8 mouse cellular contexts compared by ENCODE assay signal in genomic region chr17:86166567-86167319, GRCm38 (mm10). TPM values are rescaled to one million over a fixed set of nuclear protein-coding genes. Genes with fewer than 3 reads are reported as not detected.
DNase-seq lines count a peak whose midpoint lies in the region; ATAC-seq and TF ChIP-seq lines count a peak whose summit lies in the region.

No protein-coding gene starts in this region.

- H3K9ac ChIP-seq in intestine, postnatal 0 days (ENCODE audit: low read depth, low read length), result peak overlapping the region; percentile 85
- H3K9ac ChIP-seq in limb, embryonic 14.5 days (ENCODE audit: low read depth, low read length, severe bottlenecking), result peak overlapping the region; percentile 85
- H3K9ac ChIP-seq in midbrain, embryonic 14.5 days (replicated peaks; ENCODE audit: low read length), result peak overlapping the region; percentile 77

- H3K27ac ChIP-seq in intestine, postnatal 0 days (ENCODE audit: low read depth, low read length), result peak overlapping the region; percentile 99
- H3K27ac ChIP-seq in limb, embryonic 14.5 days (replicated peaks; ENCODE audit: low read depth, low read length), result peak overlapping the region; percentile 96
- H3K27ac ChIP-seq in midbrain, embryonic 14.5 days (replicated peaks; ENCODE audit: low read depth, low read length), result peak overlapping the region; percentile 85
- peak overlapping the region; percentile 92 for H3K27ac ChIP-seq in spleen, adult 2 months (ENCODE audit: insufficient read depth, low read length)

- H3K9me3 ChIP-seq in erythroblast, embryonic 14.5 days (ENCODE audit: control insufficient read depth, low read length), result peaks cover 3% of the 10 kb centered on the region; the same call in 1 of the 2 replicates
- no peaks in the 10 kb centered on the region for H3K9me3 ChIP-seq in intestine, postnatal 0 days (ENCODE audit: control insufficient read depth)
- no peaks in the 10 kb centered on the region for H3K9me3 ChIP-seq in limb, embryonic 14.5 days (ENCODE audit: control insufficient read depth, low read length)
- no peaks in the 10 kb centered on the region for H3K9me3 ChIP-seq in midbrain, embryonic 14.5 days (ENCODE audit: control insufficient read depth, low read length)

- peak; percentile 76 for DNase-seq in embryo, embryonic 10 days (ENCODE audit: low spot score)
- peak; percentile 73 for DNase-seq in limb, embryonic 14.5 days (ENCODE audit: low spot score)
- peak; percentile 75 for DNase-seq in midbrain, embryonic 14.5 days
- peak in 1 of 2 experiments; percentile 54 for DNase-seq in spleen, adult 2 months (ENCODE audit: low read depth in 1 of 2, low spot score in 2 of 2)

- H3K27me3 ChIP-seq in erythroblast, embryonic 14.5 days (ENCODE audit: control insufficient read depth), result peaks cover 55% of the 10 kb centered on the region
- H3K27me3 ChIP-seq in intestine, postnatal 0 days (replicated peaks; ENCODE audit: control insufficient read depth, insufficient read depth, low read length), result no peaks in the 10 kb centered on the region
- no peaks in the 10 kb centered on the region for H3K27me3 ChIP-seq in limb, embryonic 14.5 days (ENCODE audit: control insufficient read depth, insufficient read depth, low read length)
- H3K27me3 ChIP-seq in midbrain, embryonic 14.5 days (ENCODE audit: control insufficient read depth, insufficient read depth, low read length), result peaks cover 8% of the 10 kb centered on the region; the same call in 1 of the 2 replicates
- peaks cover 2% of the 10 kb centered on the region; the same call in 1 of the 2 replicates for H3K27me3 ChIP-seq in spleen, adult 2 months (ENCODE audit: control insufficient read depth, insufficient read depth, low read length)

- no peak for TF ChIP-seq CTCF in intestine, postnatal 0 days (IDR thresholded peaks at IDR 0.05; ENCODE audit: low read depth)
- no peak for TF ChIP-seq CTCF in spleen, adult 2 months (IDR thresholded peaks at IDR 0.05; ENCODE audit: extremely low read depth, insufficient read depth, insufficient read length, insufficient replicate concordance)

- no peaks in the 10 kb centered on the region for H3K36me3 ChIP-seq in erythroblast, embryonic 14.5 days (ENCODE audit: control insufficient read depth)
- H3K36me3 ChIP-seq in intestine, postnatal 0 days (ENCODE audit: control insufficient read depth, insufficient read depth), result no peaks in the 10 kb centered on the region
- H3K36me3 ChIP-seq in limb, embryonic 14.5 days (ENCODE audit: control insufficient read depth, insufficient read depth, low read length), result no peaks in the 10 kb centered on the region
- no peaks in the 10 kb centered on the region for H3K36me3 ChIP-seq in midbrain, embryonic 14.5 days (ENCODE audit: control insufficient read depth, insufficient read depth, low read length)
- H3K36me3 ChIP-seq in spleen, adult 2 months (ENCODE audit: control insufficient read depth, insufficient read depth, low read length), result no peaks in the 10 kb centered on the region

- H3K4me3 ChIP-seq in erythroblast, embryonic 14.5 days (replicated peaks), result peak overlapping the region; percentile 76
- peak overlapping the region; percentile 93 for H3K4me3 ChIP-seq in intestine, postnatal 0 days (ENCODE audit: low read depth, low read length)
- H3K4me3 ChIP-seq in limb, embryonic 14.5 days (replicated peaks; ENCODE audit: low read length), result peak overlapping the region; percentile 76
- H3K4me3 ChIP-seq in midbrain, embryonic 14.5 days (replicated peaks; ENCODE audit: low read depth, low read length), result peak overlapping the region; percentile 67
- peak overlapping the region; percentile 99 for H3K4me3 ChIP-seq in spleen, adult 2 months (ENCODE audit: extremely low read depth, insufficient read depth, insufficient read length)

- no peak for TF ChIP-seq POLR2A in limb, embryonic 14.5 days (IDR thresholded peaks at IDR 0.05; ENCODE audit: borderline replicate concordance, extremely low read depth, insufficient read depth, insufficient read length)
- TF ChIP-seq POLR2A in spleen, adult 2 months (IDR thresholded peaks at IDR 0.05; ENCODE audit: low read depth, low read length), result no peak

- ATAC-seq in erythroblast, adult 5-6 weeks (replicated peaks; ENCODE audit: low FRiP score, poor library complexity, severe bottlenecking), result no peak
- peak; percentile 6 for ATAC-seq in granulocyte monocyte progenitor cell, adult 5-6 weeks (replicated peaks; ENCODE audit: poor library complexity, severe bottlenecking)
- peak; percentile 48 for ATAC-seq in intestine, postnatal 0 days
- peak; percentile 35 for ATAC-seq in limb, embryonic 14.5 days (ENCODE audit: low FRiP score, low read depth)
- peak; percentile 49 for ATAC-seq in midbrain, embryonic 14.5 days (ENCODE audit: low FRiP score, low TSS enrichment)

- H3K4me1 ChIP-seq in erythroblast, embryonic 14.5 days (ENCODE audit: control insufficient read depth), result peaks cover 32% of the 10 kb centered on the region
- H3K4me1 ChIP-seq in intestine, postnatal 0 days (replicated peaks; ENCODE audit: control insufficient read depth, insufficient read depth, low read length), result peaks cover 11% of the 10 kb centered on the region; the same call in 1 of the 2 replicates
- peaks cover 18% of the 10 kb centered on the region for H3K4me1 ChIP-seq in limb, embryonic 14.5 days (ENCODE audit: control insufficient read depth, insufficient read depth, low read length)
- peaks cover 27% of the 10 kb centered on the region for H3K4me1 ChIP-seq in midbrain, embryonic 14.5 days (ENCODE audit: control insufficient read depth, insufficient read depth, low read length)
- peaks cover 4% of the 10 kb centered on the region for H3K4me1 ChIP-seq in spleen, adult 2 months (ENCODE audit: control insufficient read depth, insufficient read depth, insufficient read length)

- peak overlapping the region; percentile 97 for H3K4me2 ChIP-seq in intestine, postnatal 0 days (replicated peaks; ENCODE audit: low read depth)
- H3K4me2 ChIP-seq in limb, embryonic 14.5 days (replicated peaks; ENCODE audit: low read depth, low read length, severe bottlenecking), result peak overlapping the region; percentile 94
- peak overlapping the region; percentile 95 for H3K4me2 ChIP-seq in midbrain, embryonic 14.5 days (ENCODE audit: low read length)

- under 1% methylated on average over 46 of the region's 46 CpGs for whole genome bisulfite sequencing in intestine, postnatal 0 days
- under 1% methylated on average over 42 of the region's 46 CpGs for WGBS in limb, embryonic 14.5 days
- under 1% methylated on average over 46 of the region's 46 CpGs for WGBS in midbrain, embryonic 14.5 days
- under 1% methylated on average over 46 of the region's 46 CpGs for WGBS in spleen, adult 2 months

RNA-seq across cellular contexts. Expression of gene Prkce, which starts 0.8 kb away (rescaled TPM):
- polyA plus RNA-seq in erythroblast, embryonic 14.5 days (2012), result 0.02 and 0.04 TPM in 2 replicates
- 1.9 and 2.7 TPM in 2 replicates for total RNA-seq in erythroblast, adult 5-6 weeks (2015; ENCODE audit: low replicate concordance)
- 0.34 and 1.3 TPM in 2 replicates for total RNA-seq in erythroblast, adult 5-6 weeks (2017; ENCODE audit: low replicate concordance)
- 4.0 and 5.9 TPM in 2 replicates for total RNA-seq in granulocyte monocyte progenitor cell, adult 5-6 weeks (2014; fragmentation: Nextera tagmentation)
- 2.0 and 2.3 TPM in 2 replicates for total RNA-seq in granulocyte monocyte progenitor cell, adult 5-6 weeks (2017)
- polyA plus RNA-seq in intestine, postnatal 0 days (2015; fragmentation: Nextera tagmentation; extraction: Ambion mirVana), result 5.2 and 8.0 TPM in 2 replicates
- polyA plus RNA-seq in limb, embryonic 14.5 days (2012; rRNA removed), result 4.4 and 4.7 TPM in 2 replicates
- polyA plus RNA-seq in limb, embryonic 14.5 days (2014; fragmentation: Nextera tagmentation; extraction: Ambion mirVana), result 9.3 and 10.0 TPM in 2 replicates
- 25.4 and 29.6 TPM in 2 replicates for polyA plus RNA-seq in midbrain, embryonic 14.5 days (2014; fragmentation: Nextera tagmentation; extraction: Ambion mirVana)
- polyA plus RNA-seq in spleen, adult 2 months (2012; rRNA removed), result 4.8 and 5.8 TPM in 2 replicates

RNA-seq across cellular contexts. Expression of gene Srbd1, which starts 21.8 kb away (rescaled TPM):
- polyA plus RNA-seq in erythroblast, embryonic 14.5 days (2012), result 0.67 and 0.76 TPM in 2 replicates
- 8.1 and 9.4 TPM in 2 replicates for total RNA-seq in erythroblast, adult 5-6 weeks (2015; ENCODE audit: low replicate concordance)
- total RNA-seq in erythroblast, adult 5-6 weeks (2017; ENCODE audit: low replicate concordance), result 9.3 and 18.4 TPM in 2 replicates
- total RNA-seq in granulocyte monocyte progenitor cell, adult 5-6 weeks (2014; fragmentation: Nextera tagmentation), result 26.7 and 30.1 TPM in 2 replicates
- 28.4 and 33.3 TPM in 2 replicates for total RNA-seq in granulocyte monocyte progenitor cell, adult 5-6 weeks (2017)
- 3.4 and 3.6 TPM in 2 replicates for polyA plus RNA-seq in intestine, postnatal 0 days (2015; fragmentation: Nextera tagmentation; extraction: Ambion mirVana)
- polyA plus RNA-seq in limb, embryonic 14.5 days (2012; rRNA removed), result 8.5 and 10.2 TPM in 2 replicates
- polyA plus RNA-seq in limb, embryonic 14.5 days (2014; fragmentation: Nextera tagmentation; extraction: Ambion mirVana), result 8.1 and 8.3 TPM in 2 replicates
- 9.1 and 11.3 TPM in 2 replicates for polyA plus RNA-seq in midbrain, embryonic 14.5 days (2014; fragmentation: Nextera tagmentation; extraction: Ambion mirVana)
- 1.7 and 2.2 TPM in 2 replicates for polyA plus RNA-seq in spleen, adult 2 months (2012; rRNA removed)
